Mouse (Mus musculus) liver, embryonic 15.5 days (tissue): Measurements from ENCODE around the gene Lrrc42. TPM values are rescaled to one million over a fixed set of nuclear protein-coding genes. Genes with fewer than 3 reads are reported as not detected.

Experiments used
- ATAC-seq: fragments of 200-750 bp; cut with Nextera tagmentation; 2 replicates; pipeline ENCODE4 v1.8.0; 2017; ENCODE audit warnings: moderate number of reproducible peaks, mild to moderate bottlenecking, moderate library complexity; ENCODE audit not compliant: insufficient read depth
- H3K27ac ChIP-seq: fragments of 300-500 bp; sonication (generic); replicated peaks from 2 replicates; pipeline ENCODE4 v1.5.1; 2015; ENCODE audit warnings: mild to moderate bottlenecking, inconsistent platforms
- H3K27me3 ChIP-seq: fragments of 300-500 bp; sonication (generic); 2 replicates; pipeline ENCODE4 v1.6.1; 2015; ENCODE audit warnings: mild to moderate bottlenecking, inconsistent platforms
- H3K36me3 ChIP-seq: fragments of 300-500 bp; sonication (generic); replicated peaks from 2 replicates; pipeline ENCODE4 v1.6.1; 2015; ENCODE audit warnings: moderate library complexity, mild to moderate bottlenecking, inconsistent platforms
- H3K4me1 ChIP-seq: fragments of 300-500 bp; sonication (generic); replicated peaks from 2 replicates; pipeline ENCODE4 v1.6.1; 2015; ENCODE audit warnings: inconsistent platforms
- H3K4me2 ChIP-seq: fragments of 300-500 bp; sonication (generic); 2 replicates; pipeline ENCODE4 v1.6.1; 2015; ENCODE audit warnings: moderate library complexity, mild to moderate bottlenecking, inconsistent platforms
- H3K4me3 ChIP-seq: fragments of 300-500 bp; sonication (generic); replicated peaks from 2 replicates; pipeline ENCODE4 v1.5.1; 2015; ENCODE audit warnings: mild to moderate bottlenecking, inconsistent platforms
- H3K9ac ChIP-seq: fragments of 300-500 bp; sonication (generic); 2 replicates; pipeline ENCODE4 v1.6.1; 2015; ENCODE audit warnings: moderate library complexity, mild to moderate bottlenecking, inconsistent platforms
- H3K9me3 ChIP-seq: fragments of 300-500 bp; sonication (generic); replicated peaks from 2 replicates; pipeline ENCODE4 v1.6.1; 2016; ENCODE audit warnings: inconsistent platforms
- WGBS: fragments of 180-500 bp; shearing (Covaris S2); methylation state at CpG from one replicate; pipeline ENCODE4 v1.1.7; 2015; ENCODE audit warnings: mixed read lengths; ENCODE audit not compliant: insufficient replicate concordance; 5-methylcytosine and 5-hydroxymethylcytosine counted together
- polyA plus RNA-seq: library from polyadenylated mRNA; unstranded; fragments of >200 nt; fragmentation: Nextera tagmentation; extraction: Ambion mirVana; gene quantifications from 2 replicates; pipeline ENCODE4 v1.2.1, GENCODE M21; 2015

Lrrc42 gene
- polyA plus RNA-seq, 1 experiment from 2014 or later: 13.7 TPM

GRCm38 (mm10) chr4:107193841-107194240, 59.5 kb downstream of the Lrrc42 start:
- no peak overlapping the region for H3K27ac ChIP-seq
- no peak for ATAC-seq
- H3K36me3 ChIP-seq: peaks cover 84% of the 10 kb centered on the region
- no peak overlapping the region for H3K4me2 ChIP-seq
- no peak overlapping the region for H3K4me3 ChIP-seq
- no peaks in the 10 kb centered on the region for H3K9me3 ChIP-seq
- 83% methylated on average over 3 of the region's 3 CpGs for WGBS
- H3K4me1 ChIP-seq: no peaks in the 10 kb centered on the region
- no peaks in the 10 kb centered on the region for H3K27me3 ChIP-seq
- no peak overlapping the region for H3K9ac ChIP-seq

- Histone ChIP-seq H3K4me1 (peaks cover 31% of the 10 kb centered on the region), H3K9me3 (no peaks in the 10 kb centered on the region), H3K4me3 (no peak overlapping the region), H3K4me2 (no peak overlapping the region), H3K9ac (no peak overlapping the region), H3K36me3 (peaks cover 49% of the 10 kb centered on the region), H3K27me3 (no peaks in the 10 kb centered on the region), H3K27ac (no peak overlapping the region)
- ATAC-seq: no peak
- 81% methylated on average over 3 of the region's 3 CpGs for WGBS
Observed at GRCm38 (mm10) chr4:107185703-107186102, 67.6 kb downstream of the Lrrc42 start.

Other genes with a start within 250 kb of the Lrrc42 start
- 48.8 and 50.1 TPM in 2 replicates for gene Mrpl37, start 186.7 kb downstream of the Lrrc42 start, polyA plus RNA-seq
- 1.4 and 2.0 TPM in 2 replicates for gene Cyb5rl, start 186.5 kb downstream of the Lrrc42 start, polyA plus RNA-seq
- not detected in 2 replicates for gene Cdcp2, start 156.6 kb downstream of the Lrrc42 start, polyA plus RNA-seq
- gene Tmem59, start 75.1 kb downstream of the Lrrc42 start, polyA plus RNA-seq: 178 and 182 TPM in 2 replicates
- 11.9 and 14.4 TPM in 2 replicates for gene Tceanc2, start 74.4 kb downstream of the Lrrc42 start, polyA plus RNA-seq
- not detected in 2 replicates for gene Ldlrad1, start 44.4 kb downstream of the Lrrc42 start, polyA plus RNA-seq
- 5.8 and 6.9 TPM in 2 replicates for gene Hspb11, start 61 bp upstream of the Lrrc42 start, polyA plus RNA-seq
- 0.07 TPM in 1 of 2 replicates, not detected in the other for gene Dio1, start 53.6 kb upstream of the Lrrc42 start, polyA plus RNA-seq
- 23.8 and 24.8 TPM in 2 replicates for gene Yipf1, start 60.8 kb upstream of the Lrrc42 start, polyA plus RNA-seq
- gene Ndc1, start 114.3 kb upstream of the Lrrc42 start, polyA plus RNA-seq: 14.2 and 14.3 TPM in 2 replicates
- 0.14 and 0.38 TPM in 2 replicates for gene Glis1, start 181.1 kb upstream of the Lrrc42 start, polyA plus RNA-seq